Comparison of ENCODE assay signal across 17 mouse cellular contexts in the genomic region with DNA sequence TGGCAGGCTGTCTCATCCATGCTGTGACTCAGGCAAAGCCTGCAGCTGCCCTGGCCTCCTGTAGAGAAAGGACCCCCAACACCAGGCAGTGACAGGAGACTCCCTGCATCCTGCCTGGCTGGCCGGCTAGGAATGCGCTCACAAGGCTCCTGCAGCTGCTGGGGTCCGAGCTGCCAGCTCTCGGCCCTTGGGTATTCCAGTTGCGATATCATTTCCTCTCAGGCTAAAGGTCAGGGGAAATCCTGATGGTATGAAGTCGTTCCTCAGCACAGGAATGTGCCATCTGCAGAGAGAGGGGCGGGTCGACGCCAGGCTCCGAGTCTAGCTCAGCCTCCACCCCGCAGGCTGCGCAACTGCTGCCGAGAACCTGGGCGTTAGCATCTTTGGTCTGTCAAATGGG. TPM values are rescaled to one million over a fixed set of nuclear protein-coding genes. Genes with fewer than 3 reads are reported as not detected.
DNase-seq lines count a peak whose midpoint lies in the region; ATAC-seq lines count a peak whose summit lies in the region.
"Had no signal": no experiment of that assay in that cellular context is flagged by ENCODE, and none has a peak within 500 bp of the region (broad histone marks: within the 10 kb centered on the region; RNA-seq: fewer than 3 reads in every experiment).

No protein-coding gene starts in this region.

- no peak overlapping the region for H3K9ac ChIP-seq in kidney, embryonic 16.5 days (replicated peaks; ENCODE audit: low read length)
- no peak overlapping the region for H3K9ac ChIP-seq in embryonic facial prominence, embryonic 11.5 days (replicated peaks; ENCODE audit: low read length)
- no peak overlapping the region for H3K9ac ChIP-seq in limb, embryonic 15.5 days
- H3K9ac ChIP-seq: heart, embryonic 13.5 days; liver, embryonic 14.5 days had no signal

- H3K4me3 ChIP-seq in kidney, embryonic 16.5 days (ENCODE audit: low read length) = no peak overlapping the region
- no peak overlapping the region for H3K4me3 ChIP-seq in embryonic facial prominence, embryonic 11.5 days (ENCODE audit: low read depth, low read length)
- H3K4me3 ChIP-seq in limb, embryonic 15.5 days = no peak overlapping the region
- H3K4me3 ChIP-seq: forebrain, embryonic 10.5 days; heart, embryonic 13.5 days had no signal

- H3K9me3 ChIP-seq in kidney, embryonic 16.5 days (ENCODE audit: low read length) = no peaks in the 10 kb centered on the region
- no peaks in the 10 kb centered on the region for H3K9me3 ChIP-seq in embryonic facial prominence, embryonic 11.5 days (replicated peaks; ENCODE audit: control insufficient read depth, low read length)
- no peaks in the 10 kb centered on the region for H3K9me3 ChIP-seq in limb, embryonic 15.5 days
- H3K9me3 ChIP-seq: forebrain, embryonic 10.5 days; heart, embryonic 13.5 days had no signal

- no peaks in the 10 kb centered on the region for H3K36me3 ChIP-seq in kidney, embryonic 16.5 days (ENCODE audit: insufficient read depth, low read length)
- no peaks in the 10 kb centered on the region for H3K36me3 ChIP-seq in embryonic facial prominence, embryonic 11.5 days (replicated peaks; ENCODE audit: control insufficient read depth, insufficient read depth, low read depth, low read length)
- no peaks in the 10 kb centered on the region for H3K36me3 ChIP-seq in limb, embryonic 15.5 days
- H3K36me3 ChIP-seq: forebrain, embryonic 10.5 days; heart, embryonic 13.5 days had no signal

- H3K27ac ChIP-seq in kidney, embryonic 16.5 days (ENCODE audit: low read length) = no peak overlapping the region
- no peak overlapping the region for H3K27ac ChIP-seq in embryonic facial prominence, embryonic 11.5 days (replicated peaks; ENCODE audit: low read depth, low read length)
- H3K27ac ChIP-seq in limb, embryonic 15.5 days = no peak overlapping the region
- H3K27ac ChIP-seq: forebrain, embryonic 10.5 days; heart, embryonic 13.5 days; liver, embryonic 14.5 days had no signal

- H3K27me3 ChIP-seq in kidney, embryonic 16.5 days (ENCODE audit: insufficient read depth, low read length) = no peaks in the 10 kb centered on the region
- H3K27me3 ChIP-seq in embryonic facial prominence, embryonic 11.5 days (ENCODE audit: control insufficient read depth, insufficient read depth, low read length) = no peaks in the 10 kb centered on the region
- no peaks in the 10 kb centered on the region for H3K27me3 ChIP-seq in limb, embryonic 15.5 days
- H3K27me3 ChIP-seq: heart, embryonic 13.5 days had no signal

- 0 out of 2 replicates have a peak, but pooled peaks have one; percentile 23 for ATAC-seq in kidney, embryonic 16.5 days (ENCODE audit: low FRiP score, low TSS enrichment)
- ATAC-seq in embryonic facial prominence, embryonic 11.5 days (replicated peaks; ENCODE audit: insufficient number of reproducible peaks, low FRiP score, low TSS enrichment, low read depth) = peak; percentile 23; the same call in 1 of the 2 replicates
- ATAC-seq in limb, embryonic 15.5 days (ENCODE audit: insufficient number of reproducible peaks, low FRiP score, low TSS enrichment, low read depth) = peak; percentile 82
- ATAC-seq: Patski had no signal

- 42% methylated on average over 14 of the region's 14 CpGs for WGBS in kidney, embryonic 16.5 days
- 33% methylated on average over 14 of the region's 14 CpGs for WGBS in embryonic facial prominence, embryonic 11.5 days
- 40% methylated on average over 14 of the region's 14 CpGs for WGBS in limb, embryonic 15.5 days

- no peak for DNase-seq in kidney, adult 11 months
- peak; percentile 50 for DNase-seq in embryonic facial prominence, embryonic 11.5 days (ENCODE audit: low spot score)
- peak; percentile 82 to 83 for DNase-seq in heart, adult 9 months (ENCODE audit: low spot score in 2 of 2)
- DNase-seq in adrenal gland, adult (ENCODE audit: inconsistent age in 2 of 2, low spot score in 1 of 2) = no peak
- DNase-seq in layer of hippocampus, adult 11-12 months (ENCODE audit: low spot score) = no peak
- no peak for DNase-seq in MN1 (ENCODE audit: low spot score)
- DNase-seq: cerebellum, postnatal 10 days; kidney, adult 8-10 months; midbrain, embryonic 14.5 days; spleen, adult 18-20 months; thymus, postnatal 4 days had no signal

- H3K4me2 ChIP-seq in kidney, embryonic 16.5 days (replicated peaks; ENCODE audit: low read depth, low read length) = no peak overlapping the region
- H3K4me2 ChIP-seq in embryonic facial prominence, embryonic 11.5 days (ENCODE audit: low read depth, low read length) = no peak overlapping the region
- no peak overlapping the region for H3K4me2 ChIP-seq in limb, embryonic 15.5 days
- H3K4me2 ChIP-seq: heart, embryonic 13.5 days had no signal

- no peaks in the 10 kb centered on the region for H3K4me1 ChIP-seq in kidney, embryonic 16.5 days (ENCODE audit: insufficient read depth, low read length)
- H3K4me1 ChIP-seq in embryonic facial prominence, embryonic 11.5 days (ENCODE audit: control insufficient read depth, insufficient read depth, low read length) = no peaks in the 10 kb centered on the region
- 0 out of 2 replicates have a peak, but pooled peaks cover 2% of the 10 kb centered on the region for H3K4me1 ChIP-seq in limb, embryonic 15.5 days

RNA-seq across cellular contexts. Expression of gene Tll2, which starts 46.2 kb away (rescaled TPM):
- polyA plus RNA-seq in kidney, embryonic 16.5 days (2015; fragmentation: Nextera tagmentation; extraction: Ambion mirVana) = 0.06 TPM in 1 of 2 replicates, not detected in the other
- polyA plus RNA-seq in embryonic facial prominence, embryonic 11.5 days (2014; fragmentation: Nextera tagmentation; extraction: Ambion mirVana) = 0.06 and 0.31 TPM in 2 replicates
- polyA plus RNA-seq in limb, embryonic 15.5 days (2015; fragmentation: Nextera tagmentation; extraction: Ambion mirVana) = 0.46 and 0.52 TPM in 2 replicates
- polyA plus RNA-seq: liver, embryonic 14.5 days had no signal

Comparison
In these comparisons a context has a peak if more than half of its experiments do, and no peak if none do; other contexts are left out.
1. ATAC-seq: peak in every context shown above with its lines; median percentile 82 in limb, embryonic 15.5 days; 23 in kidney, embryonic 16.5 days; 23 in embryonic facial prominence, embryonic 11.5 days.
2. DNase-seq: peak in embryonic facial prominence, embryonic 11.5 days (single experiment) and heart, adult 9 months (2 of 2); none in kidney, adult 11 months (single experiment), adrenal gland, adult (0 of 2), layer of hippocampus, adult 11-12 months (single experiment) and MN1 (single experiment).